Mouse (Mus musculus) forebrain, embryonic 10.5 days (tissue): ENCODE measurements around the gene Crnkl1. TPM values are rescaled to one million over a fixed set of nuclear protein-coding genes. Genes with fewer than 3 reads are reported as not detected.
"Not testable (repeated sequence)": the region's sequence is repeated elsewhere in the genome, so short reads cannot be mapped to it uniquely, and the experiment has no call there.

Source experiments
- DNase-seq: peaks from one replicate; pipeline ENCODE4 v3.0.0-alpha.2; 2017; ENCODE audit warnings: low spot score; ENCODE audit errors: extremely low spot score
- H3K27ac ChIP-seq: fragments of 300-500 bp; sonication (generic); 2 replicates; pipeline ENCODE4 v1.5.1; 2016; ENCODE audit warnings: mild to moderate bottlenecking
- H3K27me3 ChIP-seq: fragments of 300-500 bp; sonication (generic); 2 replicates; pipeline ENCODE4 v1.6.1; 2016; ENCODE audit warnings: mild to moderate bottlenecking; ENCODE audit not compliant: poor library complexity, severe bottlenecking
- H3K36me3 ChIP-seq: fragments of 300-500 bp; sonication (generic); replicated peaks from 2 replicates; pipeline ENCODE4 v1.6.1; 2016; ENCODE audit warnings: mild to moderate bottlenecking, moderate library complexity
- H3K4me1 ChIP-seq: fragments of 300-500 bp; sonication (generic); 2 replicates; pipeline ENCODE4 v1.6.1; 2016
- H3K4me3 ChIP-seq: fragments of 300-500 bp; sonication (generic); 2 replicates; pipeline ENCODE4 v1.5.1; 2016; ENCODE audit warnings: mild to moderate bottlenecking, moderate library complexity
- H3K9me3 ChIP-seq: fragments of 300-500 bp; sonication (generic); 2 replicates; pipeline ENCODE4 v1.6.1; 2016; ENCODE audit warnings: mild to moderate bottlenecking, moderate library complexity
- WGBS: fragments of 180-500 bp; shearing (Covaris S2); methylation state at CpG from one replicate; pipeline ENCODE4 v1.1.7; 2016; 5-methylcytosine and 5-hydroxymethylcytosine counted together
- polyA plus RNA-seq: library from polyadenylated mRNA; unstranded; fragments of >200 nt; fragmentation: Nextera tagmentation; extraction: Ambion mirVana; gene quantifications from 2 replicates; pipeline ENCODE4 v1.2.1, GENCODE M21; 2016

Gene Crnkl1
- polyA plus RNA-seq, 1 experiment from 2014 or later: 38.2 TPM

GRCm38 (mm10) chr2:145956318-145956717, 21.5 kb upstream of the Crnkl1 start:
- no peaks in the 10 kb centered on the region for H3K36me3 ChIP-seq
- peaks cover 21% of the 10 kb centered on the region for H3K4me1 ChIP-seq
- DNase-seq: no peak
- 38% methylated on average over 5 of the region's 5 CpGs for WGBS
- no peaks in the 10 kb centered on the region for H3K9me3 ChIP-seq
- H3K27me3 ChIP-seq: peaks cover 50% of the 10 kb centered on the region
- H3K27ac ChIP-seq: no peak overlapping the region
- H3K4me3 ChIP-seq: no peak overlapping the region

- H3K4me1 ChIP-seq: peaks cover 21% of the 10 kb centered on the region
- H3K4me3 ChIP-seq: no peak overlapping the region
- H3K36me3 ChIP-seq: no peaks in the 10 kb centered on the region
- no peak for DNase-seq
- peaks cover 50% of the 10 kb centered on the region for H3K27me3 ChIP-seq
- 47% methylated on average over 10 of the region's 10 CpGs for WGBS
- no peak overlapping the region for H3K27ac ChIP-seq
- H3K9me3 ChIP-seq: no peaks in the 10 kb centered on the region
Measured at GRCm38 (mm10) chr2:145955844-145956243, 21.0 kb upstream of the Crnkl1 start.

- Histone ChIP-seq H3K4me3 (no peak overlapping the region), H3K36me3 (no peaks in the 10 kb centered on the region), H3K4me1 (peaks cover 39% of the 10 kb centered on the region), H3K27ac (no peak overlapping the region), H3K27me3 (peaks cover 46% of the 10 kb centered on the region), H3K9me3 (no peaks in the 10 kb centered on the region)
- DNase-seq: no peak
- 92% methylated on average over 5 of the region's 5 CpGs for WGBS
Measured at GRCm38 (mm10) chr2:145952726-145953125, 17.9 kb upstream of the Crnkl1 start.

- H3K36me3 ChIP-seq: no peaks in the 10 kb centered on the region
- no peak for DNase-seq
- WGBS: 31% methylated on average over 10 of the region's 10 CpGs
- no peak overlapping the region for H3K4me3 ChIP-seq
- peaks cover 29% of the 10 kb centered on the region for H3K4me1 ChIP-seq
- 0 out of 2 replicates have a peak overlapping the region, but pooled peaks have one; percentile 40 for H3K27ac ChIP-seq
- no peaks in the 10 kb centered on the region for H3K9me3 ChIP-seq
- peaks cover 32% of the 10 kb centered on the region for H3K27me3 ChIP-seq
Measured at GRCm38 (mm10) chr2:145950239-145950638, 15.4 kb upstream of the Crnkl1 start.

- H3K4me1 ChIP-seq: peaks cover 29% of the 10 kb centered on the region
- WGBS: 55% methylated on average over 11 of the region's 11 CpGs
- no peaks in the 10 kb centered on the region for H3K36me3 ChIP-seq
- no peak for DNase-seq
- peak overlapping the region; percentile 66 for H3K27ac ChIP-seq
- no peaks in the 10 kb centered on the region for H3K9me3 ChIP-seq
- H3K27me3 ChIP-seq: peaks cover 26% of the 10 kb centered on the region
- no peak overlapping the region for H3K4me3 ChIP-seq
Measured at GRCm38 (mm10) chr2:145949475-145950068, 14.8 kb upstream of the Crnkl1 start.

GRCm38 (mm10) chr2:145948402-145948954, 13.7 kb upstream of the Crnkl1 start:
- peaks cover 29% of the 10 kb centered on the region for H3K4me1 ChIP-seq
- H3K4me3 ChIP-seq: no peak overlapping the region
- no peak overlapping the region; the same call in 1 of the 2 replicates for H3K27ac ChIP-seq
- no peak for DNase-seq
- H3K27me3 ChIP-seq: peaks cover 25% of the 10 kb centered on the region
- WGBS: 49% methylated on average over 7 of the region's 7 CpGs
- no peaks in the 10 kb centered on the region for H3K36me3 ChIP-seq
- H3K9me3 ChIP-seq: no peaks in the 10 kb centered on the region

- DNase-seq: no peak
- H3K36me3 ChIP-seq: no peaks in the 10 kb centered on the region
- no peak overlapping the region for H3K4me3 ChIP-seq
- H3K27ac ChIP-seq: no peak overlapping the region
- H3K4me1 ChIP-seq: peaks cover 19% of the 10 kb centered on the region
- no peaks in the 10 kb centered on the region for H3K27me3 ChIP-seq
- H3K9me3 ChIP-seq: no peaks in the 10 kb centered on the region
- WGBS: 83% methylated on average over 3 of the region's 3 CpGs
Measured at GRCm38 (mm10) chr2:145944286-145944685, 9.5 kb upstream of the Crnkl1 start.

- Histone ChIP-seq H3K9me3 (no peaks in the 10 kb centered on the region), H3K27me3 (no peaks in the 10 kb centered on the region), H3K4me1 (peaks cover 5% of the 10 kb centered on the region; the same call in 1 of the 2 replicates), H3K36me3 (no peaks in the 10 kb centered on the region), H3K4me3 (no peak overlapping the region), H3K27ac (no peak overlapping the region)
- WGBS: 74% methylated on average over 3 of the region's 3 CpGs
- no peak for DNase-seq
Measured at GRCm38 (mm10) chr2:145941403-145941802, 6.6 kb upstream of the Crnkl1 start.

GRCm38 (mm10) chr2:145936975-145937374, 2.2 kb upstream of the Crnkl1 start:
- no peaks in the 10 kb centered on the region for H3K9me3 ChIP-seq
- H3K4me1 ChIP-seq: peaks cover 10% of the 10 kb centered on the region
- no peak overlapping the region for H3K4me3 ChIP-seq
- 89% methylated on average over 8 of the region's 8 CpGs for WGBS
- no peak for DNase-seq
- H3K27ac ChIP-seq: no peak overlapping the region
- H3K36me3 ChIP-seq: peaks cover 8% of the 10 kb centered on the region
- no peaks in the 10 kb centered on the region for H3K27me3 ChIP-seq

- Histone ChIP-seq H3K36me3 (peaks cover 97% of the 10 kb centered on the region), H3K9me3 (no peaks in the 10 kb centered on the region), H3K27me3 (no peaks in the 10 kb centered on the region), H3K27ac (no peak overlapping the region), H3K4me1 (no peaks in the 10 kb centered on the region), H3K4me3 (no peak overlapping the region)
- WGBS: 94% methylated on average over 8 of the region's 8 CpGs
- no peak for DNase-seq
Measured at GRCm38 (mm10) chr2:145920941-145921650, 13.7 kb downstream of the Crnkl1 start.

- H3K36me3 ChIP-seq: peaks cover 47% of the 10 kb centered on the region
Measured at GRCm38 (mm10) chr2:145905884-145906283, 28.9 kb downstream of the Crnkl1 start.

GRCm38 (mm10) chr2:145905156-145905555, 29.7 kb downstream of the Crnkl1 start:
- WGBS: 89% methylated on average over 6 of the region's 6 CpGs
- H3K27me3 ChIP-seq: no peaks in the 10 kb centered on the region
- H3K36me3 ChIP-seq: peaks cover 40% of the 10 kb centered on the region
- peaks cover 23% of the 10 kb centered on the region for H3K4me1 ChIP-seq
- DNase-seq: no peak
- no peaks in the 10 kb centered on the region for H3K9me3 ChIP-seq
- no peak overlapping the region; the same call in 1 of the 2 replicates for H3K4me3 ChIP-seq
- no peak overlapping the region for H3K27ac ChIP-seq

More at GRCm38 (mm10) chr2:145905884-145906283, 28.9 kb downstream of the Crnkl1 start:
- H3K9me3 ChIP-seq, H3K27ac ChIP-seq, H3K4me3 ChIP-seq, H3K27me3 ChIP-seq, DNase-seq: not testable (repeated sequence)
- peaks cover 22% of the 10 kb centered on the region for H3K4me1 ChIP-seq
- WGBS: 52% methylated on average over 4 of the region's 4 CpGs
